Comparison of ENCODE assay signal across 15 mouse cellular contexts in the genomic region with DNA sequence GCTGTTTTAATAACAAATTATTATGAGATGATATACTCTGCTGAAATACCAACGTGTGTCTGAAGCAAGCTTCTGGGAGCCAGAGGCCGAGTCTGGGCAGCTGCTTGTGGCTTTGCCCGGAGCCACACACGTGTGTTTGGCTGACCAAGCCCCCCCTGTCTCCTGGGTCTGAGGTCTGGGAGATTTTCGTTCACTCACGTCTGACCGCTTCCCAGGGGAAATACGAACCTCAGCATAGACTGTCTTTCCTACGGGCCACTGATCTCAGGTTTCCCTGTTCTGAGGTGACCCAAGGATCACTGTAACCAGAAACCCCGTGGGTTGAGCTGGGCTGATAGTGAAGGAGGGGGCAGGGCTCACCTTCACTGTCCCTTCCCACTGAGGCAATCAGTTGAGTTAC.
A peak's percentile ranks its signal among the peaks of the same experiment; 100 is the strongest.
DNase-seq lines count a peak whose midpoint lies in the region; ATAC-seq and TF ChIP-seq lines count a peak whose summit lies in the region.
"Had no signal": no experiment of that assay in that cellular context is flagged by ENCODE, and none has a peak within 500 bp of the region (broad histone marks: within the 10 kb centered on the region; RNA-seq: fewer than 3 reads in every experiment).

No protein-coding gene starts in this region.

- H3K4me1 ChIP-seq in hindbrain, embryonic 10.5 days (replicated peaks), result peaks cover 57% of the 10 kb centered on the region
- no peaks in the 10 kb centered on the region; the same call in 1 of the 2 replicates for H3K4me1 ChIP-seq in hindbrain, embryonic 11.5 days (replicated peaks; ENCODE audit: control insufficient read depth, insufficient read depth, low read length)
- peaks cover 0 to 11% of the 10 kb centered on the region in 2 experiments; a peak in 2 of 4 replicates for H3K4me1 ChIP-seq in CH12.LX (ENCODE audit: control insufficient read depth in 1 of 2, insufficient read depth in 2 of 2)
- H3K4me1 ChIP-seq in intestine, postnatal 0 days (replicated peaks; ENCODE audit: control insufficient read depth, insufficient read depth, low read length), result peaks cover 20% of the 10 kb centered on the region; the same call in 1 of the 2 replicates

- H3K36me3 ChIP-seq in hindbrain, embryonic 10.5 days, result peaks cover 97% of the 10 kb centered on the region
- no peaks in the 10 kb centered on the region for H3K36me3 ChIP-seq in hindbrain, embryonic 11.5 days (ENCODE audit: control insufficient read depth, insufficient read depth, low read length)
- no peaks in the 10 kb centered on the region for H3K36me3 ChIP-seq in CH12.LX (replicated peaks in 1 of 2; ENCODE audit: control insufficient read depth in 1 of 2, insufficient read depth in 1 of 2, low read length in 1 of 2)
- H3K36me3 ChIP-seq in intestine, postnatal 0 days (ENCODE audit: control insufficient read depth, insufficient read depth), result peaks cover 15% of the 10 kb centered on the region; the same call in 1 of the 2 replicates
- H3K36me3 ChIP-seq: midbrain, embryonic 15.5 days had no signal

- TF ChIP-seq EP300 in CH12.LX (IDR thresholded peaks at IDR 0.05; ENCODE audit: low read length), result no peak

- H3K27me3 ChIP-seq in hindbrain, embryonic 10.5 days (ENCODE audit: insufficient read depth, poor library complexity, severe bottlenecking), result no peaks in the 10 kb centered on the region
- H3K27me3 ChIP-seq in hindbrain, embryonic 11.5 days (ENCODE audit: control insufficient read depth, insufficient read depth, low read length), result no peaks in the 10 kb centered on the region
- H3K27me3 ChIP-seq in CH12.LX (replicated peaks), result no peaks in the 10 kb centered on the region
- H3K27me3 ChIP-seq in intestine, postnatal 0 days (replicated peaks; ENCODE audit: control insufficient read depth, insufficient read depth, low read length), result no peaks in the 10 kb centered on the region
- H3K27me3 ChIP-seq: midbrain, embryonic 15.5 days had no signal

- dilution Hi-C loops in CH12.LX (cut with MboI; ENCODE audit: extremely low pct_ligation_motif_present, extremely low pct_unique_long_range_greater_than_20kb, low sequenced_read_pairs), result no loop called here

- TF ChIP-seq POLR2A in CH12.LX (IDR thresholded peaks at IDR 0.05; ENCODE audit: low read depth, low read length), result no peak

- no peak overlapping the region for H3K4me3 ChIP-seq in hindbrain, embryonic 10.5 days
- no peak overlapping the region for H3K4me3 ChIP-seq in hindbrain, embryonic 11.5 days (ENCODE audit: low read depth, low read length)
- no peak overlapping the region for H3K4me3 ChIP-seq in CH12.LX (replicated peaks in 1 of 3; ENCODE audit: low read depth in 2 of 3, low read length in 2 of 3, poor library complexity in 1 of 3)
- no peak overlapping the region for H3K4me3 ChIP-seq in intestine, postnatal 0 days (ENCODE audit: low read depth, low read length)
- H3K4me3 ChIP-seq: midbrain, embryonic 15.5 days had no signal

- H3K79me2 ChIP-seq in CH12.LX (replicated peaks; ENCODE audit: control insufficient read depth, extremely low read depth, insufficient read depth, poor library complexity, severe bottlenecking), result no peaks in the 10 kb centered on the region

- H3K9ac ChIP-seq in hindbrain, embryonic 11.5 days (ENCODE audit: low read depth, low read length), result no peak overlapping the region
- H3K9ac ChIP-seq in CH12.LX (ENCODE audit: insufficient read depth, low read depth), result no peak overlapping the region
- H3K9ac ChIP-seq in intestine, postnatal 0 days (ENCODE audit: low read depth, low read length), result no peak overlapping the region
- H3K9ac ChIP-seq: lung, embryonic 14.5 days; midbrain, embryonic 15.5 days had no signal

- no peak for TF ChIP-seq CTCF in CH12.LX (conservative IDR thresholded peaks at IDR 0.05 in 1 of 2, IDR thresholded peaks at IDR 0.05 in 1 of 2; ENCODE audit: low read depth in 2 of 2, low read length in 2 of 2)
- TF ChIP-seq CTCF in intestine, postnatal 0 days (IDR thresholded peaks at IDR 0.05; ENCODE audit: low read depth), result no peak

- H3K9me3 ChIP-seq in hindbrain, embryonic 10.5 days, result no peaks in the 10 kb centered on the region
- H3K9me3 ChIP-seq in hindbrain, embryonic 11.5 days (ENCODE audit: control insufficient read depth, low read length), result no peaks in the 10 kb centered on the region
- H3K9me3 ChIP-seq in CH12.LX (replicated peaks; ENCODE audit: low read length), result no peaks in the 10 kb centered on the region
- no peaks in the 10 kb centered on the region for H3K9me3 ChIP-seq in intestine, postnatal 0 days (ENCODE audit: control insufficient read depth)
- H3K9me3 ChIP-seq: midbrain, embryonic 15.5 days had no signal

- 0 out of 2 replicates have a peak overlapping the region, but pooled peaks have one; percentile 5 for H3K27ac ChIP-seq in hindbrain, embryonic 10.5 days
- H3K27ac ChIP-seq in hindbrain, embryonic 11.5 days (ENCODE audit: low read depth, low read length), result no peak overlapping the region
- no peak overlapping the region for H3K27ac ChIP-seq in CH12.LX (ENCODE audit: insufficient read depth, low read depth)
- H3K27ac ChIP-seq in intestine, postnatal 0 days (ENCODE audit: low read depth, low read length), result peak overlapping the region; percentile 82
- H3K27ac ChIP-seq: midbrain, embryonic 15.5 days had no signal

- DNase-seq in hindbrain, embryonic 10.5 days (ENCODE audit: low spot score), result no peak
- no peak for DNase-seq in hindbrain, embryonic 11.5 days (ENCODE audit: low spot score)
- no peak for DNase-seq in CH12.LX (ENCODE audit: extremely low read depth)
- DNase-seq in embryo, embryonic 10.5 days (ENCODE audit: low spot score), result peak; percentile 36
- no peak for DNase-seq in cerebellum, postnatal 4 days (ENCODE audit: low spot score in 2 of 2)
- DNase-seq in adrenal gland, adult (ENCODE audit: inconsistent age in 2 of 2, low spot score in 1 of 2), result no peak
- DNase-seq: cerebellum, postnatal 36 days; heart, postnatal 14 days; lung, embryonic 14.5 days; thymus, adult 2 months had no signal

- no peak for ATAC-seq in hindbrain, embryonic 11.5 days (ENCODE audit: low FRiP score)
- ATAC-seq in intestine, postnatal 0 days, result no peak
- ATAC-seq: activated CD4-positive, CD25-positive, alpha-beta regulatory T cell, adult 4 months; hindbrain, embryonic 16.5 days; midbrain, embryonic 15.5 days had no signal

- WGBS in hindbrain, embryonic 10.5 days, result 68% methylated on average over 10 of the region's 10 CpGs
- WGBS in hindbrain, embryonic 11.5 days, result 62% methylated on average over 10 of the region's 10 CpGs
- 71% methylated on average over 10 of the region's 10 CpGs for WGBS in intestine, postnatal 0 days

- no peak for TF ChIP-seq RAD21 in CH12.LX (IDR thresholded peaks at IDR 0.05; ENCODE audit: low read depth, low read length)

- H3K4me2 ChIP-seq in hindbrain, embryonic 11.5 days (replicated peaks; ENCODE audit: low read depth, low read length), result no peak overlapping the region
- H3K4me2 ChIP-seq in CH12.LX (ENCODE audit: insufficient read depth, low read depth, poor library complexity, severe bottlenecking), result no peak overlapping the region
- H3K4me2 ChIP-seq in intestine, postnatal 0 days (replicated peaks; ENCODE audit: low read depth), result 0 out of 2 replicates have a peak overlapping the region, but pooled peaks have one; percentile 24
- H3K4me2 ChIP-seq: liver, embryonic 11.5 days; lung, embryonic 14.5 days; midbrain, embryonic 15.5 days had no signal

- in situ Hi-C loops in CH12.LX (cut with MboI; ENCODE audit: low pct_ligation_motif_present, low pct_unique_long_range_greater_than_20kb, low sequenced_read_pairs), result no loop called here

TF ChIP-seq in CH12.LX, 34 proteins besides CTCF, POLR2A, EP300 and RAD21:
- TF ChIP-seq KAT2A (IDR thresholded peaks at IDR 0.05; ENCODE audit: insufficient replicate concordance, low read length), result no peak
- no peak for TF ChIP-seq TCF12 (IDR thresholded peaks at IDR 0.05; ENCODE audit: low read depth, low read length)
- TF ChIP-seq BHLHE40 (IDR thresholded peaks at IDR 0.05; ENCODE audit: low read depth, low read length), result peak; percentile 32

Comparison
In these comparisons a context has a peak if more than half of its experiments do, and no peak if none do; other contexts are left out.
1. H3K27ac ChIP-seq: peak in hindbrain, embryonic 10.5 days (single experiment) and intestine, postnatal 0 days (single experiment); none in hindbrain, embryonic 11.5 days (single experiment) and CH12.LX (single experiment).